Comparison of ENCODE assay signal across 10 mouse cellular contexts in the genomic region with DNA sequence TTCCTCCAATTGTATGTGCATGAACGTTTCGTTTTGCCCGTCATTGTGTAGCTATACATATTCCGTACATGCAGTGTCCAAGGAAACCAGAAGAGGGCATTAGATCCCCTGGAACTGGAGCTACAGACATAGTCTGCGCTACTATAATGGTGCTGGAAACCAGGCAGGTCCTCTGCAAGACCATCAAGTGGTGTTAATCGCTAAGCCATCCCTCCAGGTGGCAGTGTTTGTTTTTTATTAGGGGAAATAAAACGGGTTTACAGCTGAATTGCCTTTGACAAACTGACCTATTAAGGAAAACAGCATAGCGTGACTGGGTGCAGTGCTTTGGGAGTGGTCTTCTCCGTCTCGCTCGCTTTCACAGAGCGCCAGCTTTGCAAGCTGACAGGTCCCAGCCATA. TPM values are rescaled to one million over a fixed set of nuclear protein-coding genes. Genes with fewer than 3 reads are reported as not detected.
DNase-seq lines count a peak whose midpoint lies in the region; ATAC-seq and TF ChIP-seq lines count a peak whose summit lies in the region.
"Had no signal": no experiment of that assay in that cellular context is flagged by ENCODE, and none has a peak within 500 bp of the region (broad histone marks: within the 10 kb centered on the region; RNA-seq: fewer than 3 reads in every experiment).

No protein-coding gene starts in this region.

- no peak for TF ChIP-seq EP300 in liver, postnatal 0 days (IDR thresholded peaks at IDR 0.05; ENCODE audit: low read depth)

- ATAC-seq in intestine, embryonic 14.5 days (replicated peaks; ENCODE audit: low FRiP score, low TSS enrichment, low read depth), result peak; percentile 61
- ATAC-seq in liver, postnatal 0 days, result peak; percentile 70
- ATAC-seq in erythroid progenitor cell, adult 5-6 weeks (replicated peaks; ENCODE audit: low FRiP score, poor library complexity, severe bottlenecking), result no peak

- 24% methylated on average over 12 of the region's 12 CpGs for WGBS in intestine, embryonic 14.5 days
- 31% methylated on average over 12 of the region's 12 CpGs for WGBS in liver, postnatal 0 days (ENCODE audit: insufficient replicate concordance)

- no peaks in the 10 kb centered on the region for H3K36me3 ChIP-seq in intestine, embryonic 14.5 days (ENCODE audit: control insufficient read depth, insufficient read depth, low read length)
- no peaks in the 10 kb centered on the region for H3K36me3 ChIP-seq in liver, postnatal 0 days (replicated peaks; ENCODE audit: insufficient read depth, low read length)
- no peaks in the 10 kb centered on the region for H3K36me3 ChIP-seq in splenic B cell, adult 2 months (ENCODE audit: control insufficient read depth, insufficient read depth, low read length, poor library complexity, severe bottlenecking)
- H3K36me3 ChIP-seq: stomach, embryonic 15.5 days had no signal

- H3K9me3 ChIP-seq in intestine, embryonic 14.5 days (ENCODE audit: control insufficient read depth, low read length), result peaks cover 2% of the 10 kb centered on the region; the same call in 1 of the 2 replicates
- no peaks in the 10 kb centered on the region for H3K9me3 ChIP-seq in liver, postnatal 0 days (ENCODE audit: low read length)
- H3K9me3 ChIP-seq: stomach, embryonic 15.5 days had no signal

- no peaks in the 10 kb centered on the region for H3K27me3 ChIP-seq in intestine, embryonic 14.5 days (replicated peaks; ENCODE audit: control insufficient read depth, insufficient read depth, low read length)
- no peaks in the 10 kb centered on the region for H3K27me3 ChIP-seq in liver, postnatal 0 days (ENCODE audit: insufficient read depth, low read length)
- H3K27me3 ChIP-seq in splenic B cell, adult 2 months (ENCODE audit: control insufficient read depth, insufficient read depth, low read length, poor library complexity, severe bottlenecking), result no peaks in the 10 kb centered on the region
- H3K27me3 ChIP-seq: stomach, embryonic 15.5 days had no signal

- 0 out of 2 replicates have a peak overlapping the region, but pooled peaks have one; percentile 26 for H3K4me2 ChIP-seq in intestine, embryonic 14.5 days (ENCODE audit: low read length)
- no peak overlapping the region for H3K4me2 ChIP-seq in liver, postnatal 0 days (ENCODE audit: low read depth, low read length)
- H3K4me2 ChIP-seq: stomach, embryonic 15.5 days had no signal

- peak; percentile 45 for DNase-seq in kidney, adult 18-20 months
- no peak for DNase-seq in kidney, adult 11 months
- peak; percentile 33 for DNase-seq in MN1 (ENCODE audit: low spot score)
- peak; percentile 77 for DNase-seq in embryo, embryonic 11 days
- no peak for DNase-seq in intestine, embryonic 14.5 days (ENCODE audit: low spot score)
- DNase-seq in liver, postnatal 0 days, result peak; percentile 46
- DNase-seq in splenic B cell, adult 2 months (ENCODE audit: low read depth, low spot score), result peak; percentile 82

- H3K4me1 ChIP-seq in intestine, embryonic 14.5 days (replicated peaks; ENCODE audit: control insufficient read depth, insufficient read depth, low read length), result no peaks in the 10 kb centered on the region
- H3K4me1 ChIP-seq in liver, postnatal 0 days (ENCODE audit: insufficient read depth), result peaks cover 15% of the 10 kb centered on the region

- peak; percentile 82 for TF ChIP-seq CTCF in liver, postnatal 0 days (IDR thresholded peaks at IDR 0.05; ENCODE audit: low read depth)

- H3K27ac ChIP-seq in intestine, embryonic 14.5 days (ENCODE audit: low read depth), result no peak overlapping the region
- H3K27ac ChIP-seq in liver, postnatal 0 days (ENCODE audit: low read depth), result no peak overlapping the region
- H3K27ac ChIP-seq: stomach, embryonic 15.5 days had no signal

- no peak overlapping the region for H3K4me3 ChIP-seq in intestine, embryonic 14.5 days (ENCODE audit: low read depth, low read length)
- no peak overlapping the region for H3K4me3 ChIP-seq in liver, postnatal 0 days (ENCODE audit: low read depth, low read length)
- H3K4me3 ChIP-seq: stomach, embryonic 15.5 days had no signal

- no peak overlapping the region for H3K9ac ChIP-seq in intestine, embryonic 14.5 days (ENCODE audit: low read length)
- H3K9ac ChIP-seq in liver, postnatal 0 days (replicated peaks), result no peak overlapping the region
- H3K9ac ChIP-seq: stomach, embryonic 15.5 days had no signal

RNA-seq across cellular contexts. Expression of gene Ncf2, which starts 9.7 kb away (rescaled TPM):
- polyA plus RNA-seq in intestine, embryonic 14.5 days (2014; fragmentation: Nextera tagmentation; extraction: Ambion mirVana), result 6.1 and 7.2 TPM in 2 replicates
- 12.5 and 13.8 TPM in 2 replicates for polyA plus RNA-seq in liver, postnatal 0 days (2015; fragmentation: Nextera tagmentation; extraction: Ambion mirVana)
- total RNA-seq in erythroid progenitor cell, adult 5-6 weeks (2015; ENCODE audit: low replicate concordance), result 28.9 and 35.3 TPM in 2 replicates
- 21.6 and 26.7 TPM in 2 replicates for total RNA-seq in erythroid progenitor cell, adult 5-6 weeks (2017; ENCODE audit: low replicate concordance)

RNA-seq across cellular contexts. Expression of gene Arpc5, which starts 23.9 kb away (rescaled TPM):
- 312 and 313 TPM in 2 replicates for polyA plus RNA-seq in intestine, embryonic 14.5 days (2014; fragmentation: Nextera tagmentation; extraction: Ambion mirVana)
- polyA plus RNA-seq in liver, postnatal 0 days (2015; fragmentation: Nextera tagmentation; extraction: Ambion mirVana), result 157 and 162 TPM in 2 replicates
- 179 and 205 TPM in 2 replicates for total RNA-seq in erythroid progenitor cell, adult 5-6 weeks (2015; ENCODE audit: low replicate concordance)
- 67.3 and 71.2 TPM in 2 replicates for total RNA-seq in erythroid progenitor cell, adult 5-6 weeks (2017; ENCODE audit: low replicate concordance)

RNA-seq across cellular contexts. Expression of gene Rgl1, which starts 24.1 kb away (rescaled TPM):
- polyA plus RNA-seq in intestine, embryonic 14.5 days (2014; fragmentation: Nextera tagmentation; extraction: Ambion mirVana), result 50.9 and 54.4 TPM in 2 replicates
- polyA plus RNA-seq in liver, postnatal 0 days (2015; fragmentation: Nextera tagmentation; extraction: Ambion mirVana), result 11.7 and 16.2 TPM in 2 replicates
- total RNA-seq in erythroid progenitor cell, adult 5-6 weeks (2015; ENCODE audit: low replicate concordance), result 5.0 and 8.4 TPM in 2 replicates
- 30.9 and 32.8 TPM in 2 replicates for total RNA-seq in erythroid progenitor cell, adult 5-6 weeks (2017; ENCODE audit: low replicate concordance)

RNA-seq across cellular contexts. Expression of gene Apobec4, which starts 39.9 kb away (rescaled TPM):
- 0.11 TPM in 1 of 2 replicates, not detected in the other for polyA plus RNA-seq in intestine, embryonic 14.5 days (2014; fragmentation: Nextera tagmentation; extraction: Ambion mirVana)
- not detected in 2 replicates for polyA plus RNA-seq in liver, postnatal 0 days (2015; fragmentation: Nextera tagmentation; extraction: Ambion mirVana)
- total RNA-seq in erythroid progenitor cell, adult 5-6 weeks (2015; ENCODE audit: low replicate concordance), result not detected in 2 replicates
- not detected in 2 replicates for total RNA-seq in erythroid progenitor cell, adult 5-6 weeks (2017; ENCODE audit: low replicate concordance)
- polyA plus RNA-seq: frontal cortex, adult 2 months had no signal

Comparison
In these comparisons a context has a peak if more than half of its experiments do, and no peak if none do; other contexts are left out.
1. DNase-seq: peak in kidney, adult 18-20 months (single experiment), MN1 (single experiment), embryo, embryonic 11 days (single experiment), liver, postnatal 0 days (single experiment) and splenic B cell, adult 2 months (single experiment); none in kidney, adult 11 months (single experiment) and intestine, embryonic 14.5 days (single experiment).